Comparison of ENCODE assay signal across 1 mouse cellular context in the genomic region with DNA sequence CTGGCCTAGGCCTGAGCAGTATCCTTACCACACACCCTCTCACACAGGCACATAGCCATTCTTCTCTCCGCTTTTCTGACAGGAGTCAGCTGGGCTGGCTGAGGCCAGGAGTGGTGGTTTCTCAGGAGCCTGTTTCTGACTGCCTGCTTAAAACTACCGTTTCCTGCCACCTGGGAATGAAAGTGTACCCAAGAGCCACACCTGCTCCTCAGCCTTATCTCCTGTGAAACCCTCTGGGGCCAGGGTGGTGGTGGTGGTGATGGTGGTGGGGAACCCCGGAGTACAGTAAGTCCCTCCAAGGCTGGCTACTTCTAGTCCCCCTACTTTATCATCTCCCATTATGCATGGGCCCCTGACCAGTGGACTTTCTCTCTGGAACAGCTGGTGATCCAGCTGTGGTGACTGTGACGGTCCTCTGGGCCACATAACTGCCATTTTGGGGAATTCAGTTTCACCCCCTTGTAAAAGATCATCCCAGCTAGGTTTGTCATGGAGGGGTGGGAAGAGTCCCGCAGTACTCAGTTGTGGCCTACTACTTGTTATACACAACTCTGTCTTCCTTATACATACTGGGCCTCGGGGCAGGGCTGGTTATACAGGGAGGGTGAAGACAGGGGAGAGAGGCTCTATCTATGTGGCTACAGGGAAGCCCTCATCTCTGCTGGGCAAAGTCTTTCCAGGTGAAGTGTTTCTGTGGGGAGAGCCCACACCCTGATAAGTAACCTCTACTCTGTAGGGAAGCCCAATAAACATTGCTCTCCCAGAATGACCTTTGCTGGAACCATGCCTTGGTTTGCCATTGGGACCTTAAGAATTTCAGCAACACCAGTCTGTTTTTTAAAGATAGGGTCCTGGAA.
A peak's percentile ranks its signal among the peaks of the same experiment; 100 is the strongest.
TF ChIP-seq lines count a peak whose summit lies in the region.

No protein-coding gene starts in this region.

TF ChIP-seq in CH12.LX, 34 proteins besides CTCF, POLR2A, EP300 and RAD21:
- TF ChIP-seq MAX (IDR thresholded peaks at IDR 0.05; ENCODE audit: low read length) (0 out of 2 replicates have a peak, but pooled peaks have one; percentile 27), CHD1 (IDR thresholded peaks at IDR 0.05; ENCODE audit: low read depth, low read length) (peak; percentile 57; the same call in 1 of the 2 replicates), ETS1 (conservative IDR thresholded peaks at IDR 0.05; ENCODE audit: low read depth, low read length) (peak; percentile 94), ZMIZ1 (IDR thresholded peaks at IDR 0.05; ENCODE audit: low read depth, low read length) (no peak), TBP (conservative IDR thresholded peaks at IDR 0.05; ENCODE audit: low read depth, low read length) (no peak; the same call in 1 of the 2 replicates), JUND (conservative IDR thresholded peaks at IDR 0.05; ENCODE audit: low read depth, low read length) (0 out of 2 replicates have a peak, but pooled peaks have one; percentile 33), SMC3 (IDR thresholded peaks at IDR 0.05; ENCODE audit: low read depth, low read length) (no peak; the same call in 1 of the 2 replicates), NELFE (IDR thresholded peaks at IDR 0.05; ENCODE audit: low read depth, low read length) (0 out of 2 replicates have a peak, but pooled peaks have one; percentile 28), ZKSCAN1 (IDR thresholded peaks at IDR 0.05; ENCODE audit: borderline replicate concordance, low read depth, low read length) (no peak), GABPA (IDR thresholded peaks at IDR 0.05; ENCODE audit: insufficient replicate concordance, low read depth, low read length) (no peak), ZC3H11A (IDR thresholded peaks at IDR 0.05; ENCODE audit: low read depth, low read length) (no peak), KAT2A (IDR thresholded peaks at IDR 0.05; ENCODE audit: insufficient replicate concordance, low read length) (0 out of 2 replicates have a peak, but pooled peaks have one; percentile 36), JUN (IDR thresholded peaks at IDR 0.05; ENCODE audit: insufficient read depth, low read depth, low read length) (no peak), ELF1 (IDR thresholded peaks at IDR 0.05; ENCODE audit: low read depth, low read length) (peak; percentile 44; the same call in 1 of the 2 replicates), E2F4 (IDR thresholded peaks at IDR 0.05; ENCODE audit: insufficient replicate concordance, low read depth, low read length) (no peak), IRF4 (IDR thresholded peaks at IDR 0.05; ENCODE audit: low read depth, low read length) (no peak; the same call in none of the 2 replicates), HCFC1 (IDR thresholded peaks at IDR 0.05; ENCODE audit: low read depth, low read length) (no peak), MYC (IDR thresholded peaks at IDR 0.05; ENCODE audit: low read depth, low read length) (peak; percentile 40; the same call in 1 of the 2 replicates), UBTF (IDR thresholded peaks at IDR 0.05; ENCODE audit: low read depth, low read length) (no peak), PAX5 (IDR thresholded peaks at IDR 0.05; ENCODE audit: low read length) (no peak), MEF2A (IDR thresholded peaks at IDR 0.05; ENCODE audit: borderline replicate concordance, low read depth, low read length) (peak; percentile 85), CHD2 (IDR thresholded peaks at IDR 0.05; ENCODE audit: low read length) (peak; percentile 81), USF1 (IDR thresholded peaks at IDR 0.05; ENCODE audit: low read depth, low read length) (no peak), MAZ (IDR thresholded peaks at IDR 0.05; ENCODE audit: low read depth, low read length) (no peak), BHLHE40 (IDR thresholded peaks at IDR 0.05; ENCODE audit: low read depth, low read length) (peak; percentile 83), POLR2AphosphoS2 (IDR thresholded peaks at IDR 0.05; ENCODE audit: low read depth, low read length) (no peak; the same call in 1 of the 2 replicates), RCOR1 (conservative IDR thresholded peaks at IDR 0.05; ENCODE audit: low read depth, low read length) (peak; percentile 89), ZNF384 (IDR thresholded peaks at IDR 0.05; ENCODE audit: low read depth, low read length) (no peak), MAFK (IDR thresholded peaks at IDR 0.05; ENCODE audit: insufficient replicate concordance, low read length) (0 out of 2 replicates have a peak, but pooled peaks have one; percentile 49), SIN3A (IDR thresholded peaks at IDR 0.05; ENCODE audit: low read length) (peak; percentile 81; the same call in 1 of the 2 replicates), TCF12 (IDR thresholded peaks at IDR 0.05; ENCODE audit: low read depth, low read length) (peak; percentile 99), MXI1 (IDR thresholded peaks at IDR 0.05; ENCODE audit: low read depth, low read length) (no peak), USF2 (conservative IDR thresholded peaks at IDR 0.05; ENCODE audit: low read depth, low read length) (no peak), NRF1 (IDR thresholded peaks at IDR 0.05; ENCODE audit: low read depth, low read length) (peak; percentile 45; the same call in 1 of the 2 replicates)
